Mouse (Mus musculus) MEL (cell line): ENCODE results near the gene Kcmf1. TPM values are rescaled to one million over a fixed set of nuclear protein-coding genes. Genes with fewer than 3 reads are reported as not detected.
A peak's percentile ranks its signal among the peaks of the same experiment; 100 is the strongest.

Experiments used
- DNase-seq: peaks from one replicate; pipeline ENCODE4 v3.0.0; 2011; ENCODE audit warnings: low read depth, low spot score
- H3K27ac ChIP-seq: 2 replicates; pipeline ENCODE4 v1.5.1; 2012; ENCODE audit warnings: low read depth, mild to moderate bottlenecking, control low read depth, low read length, moderate library complexity; ENCODE audit not compliant: control insufficient read depth
- H3K27me3 ChIP-seq, 2 experiments: fragments of 150-350 bp in 1 of 2; sonication (generic) in 1 of 2; 2 replicates each; pipeline ENCODE4 v1.6.1; 2012; ENCODE audit warnings: low read length in 2 of 2, mild to moderate bottlenecking in 2 of 2, improper control_type of control experiment in 1 of 2, moderate library complexity in 1 of 2; ENCODE audit not compliant: insufficient read depth in 2 of 2, control insufficient read depth in 1 of 2
- H3K36me3 ChIP-seq, 2 experiments: 2 replicates each; pipeline ENCODE4 v1.6.1; 2012 to 2014; ENCODE audit warnings: low read length in 2 of 2, improper control_type of control experiment in 1 of 2, inconsistent platforms in 1 of 2, mild to moderate bottlenecking in 1 of 2; ENCODE audit not compliant: insufficient read depth in 2 of 2, control insufficient read depth in 1 of 2
- H3K4me1 ChIP-seq, 2 experiments: fragments of 150-350 bp in 1 of 2; sonication (generic) in 1 of 2; 2 replicates each; pipeline ENCODE4 v1.6.1; 2012; ENCODE audit warnings: low read length in 2 of 2, improper control_type of control experiment in 1 of 2, mild to moderate bottlenecking in 1 of 2; ENCODE audit not compliant: insufficient read depth in 2 of 2, control insufficient read depth in 1 of 2
- H3K4me3 ChIP-seq, 2 experiments: fragments of 150-350 bp in 1 of 2; sonication (generic) in 1 of 2; 2 replicates each; pipeline ENCODE4 v1.5.1; 2012; ENCODE audit warnings: low read depth in 2 of 2, low read length in 2 of 2, mild to moderate bottlenecking in 2 of 2, moderate library complexity in 2 of 2, control low read depth in 1 of 2, improper control_type of control experiment in 1 of 2; ENCODE audit not compliant: control insufficient read depth in 1 of 2, insufficient read depth in 1 of 2
- H3K79me2 ChIP-seq: 2 replicates; pipeline ENCODE4 v1.6.1; 2012; ENCODE audit warnings: mild to moderate bottlenecking, low read length, moderate library complexity; ENCODE audit not compliant: control insufficient read depth, poor library complexity, insufficient read depth
- H3K9ac ChIP-seq: 2 replicates; pipeline ENCODE4 v1.6.1; 2012; ENCODE audit warnings: low read depth, mild to moderate bottlenecking, control low read depth, low read length, moderate library complexity; ENCODE audit not compliant: control insufficient read depth, poor library complexity, severe bottlenecking
- H3K9me3 ChIP-seq: fragments of 150-350 bp; sonication (generic); replicated peaks from 2 replicates; pipeline ENCODE4 v1.6.1; 2012; ENCODE audit warnings: mild to moderate bottlenecking, low read length, improper control_type of control experiment, moderate library complexity; ENCODE audit not compliant: insufficient read depth
- CTCF ChIP-seq, 3 experiments: IDR thresholded peaks in 2 of 3; conservative IDR thresholded peaks in 1 of 3; 2 replicates each; pipeline ENCODE4 v1.5.1; 2011 to 2012; ENCODE audit warnings: low read length in 3 of 3, low read depth in 2 of 3, mild to moderate bottlenecking in 2 of 3, improper control_type of control experiment in 1 of 3, inconsistent platforms in 1 of 3, mixed read lengths in 1 of 3, moderate library complexity in 1 of 3; ENCODE audit not compliant: control insufficient read depth in 1 of 3, insufficient read depth in 1 of 3, poor library complexity in 1 of 3, severe bottlenecking in 1 of 3
- EP300 ChIP-seq, 2 experiments: IDR thresholded peaks; 2 replicates each; pipeline ENCODE4 v1.6.1; 2011; ENCODE audit warnings: improper control_type of control experiment in 2 of 2, low read length in 2 of 2, low read depth in 1 of 2, mild to moderate bottlenecking in 1 of 2
- KAT2A ChIP-seq: conservative IDR thresholded peaks from 2 replicates; pipeline ENCODE4 v1.6.1; 2012; ENCODE audit warnings: low read depth, low read length, improper control_type of control experiment, inconsistent platforms
- MAFK ChIP-seq: IDR thresholded peaks from 2 replicates; pipeline ENCODE4 v1.6.1; 2011; ENCODE audit warnings: low read depth, mild to moderate bottlenecking, low read length, improper control_type of control experiment, borderline replicate concordance
- MYB ChIP-seq: IDR thresholded peaks from 2 replicates; pipeline ENCODE4 v1.6.1; 2011; ENCODE audit warnings: mild to moderate bottlenecking, low read depth, low read length, improper control_type of control experiment
- NELFE ChIP-seq: IDR thresholded peaks from 2 replicates; pipeline ENCODE4 v1.6.1; 2011; ENCODE audit warnings: low read depth, low read length, improper control_type of control experiment
- RCOR1 ChIP-seq: IDR thresholded peaks from 2 replicates; pipeline ENCODE4 v1.6.1; 2012; ENCODE audit warnings: low read depth, mild to moderate bottlenecking, inconsistent platforms, low read length, improper control_type of control experiment
- TAL1 ChIP-seq: IDR thresholded peaks from 2 replicates; pipeline ENCODE4 v1.6.1; 2012; ENCODE audit warnings: mild to moderate bottlenecking, inconsistent platforms, low read length, moderate library complexity, mixed read lengths
- UBTF ChIP-seq: IDR thresholded peaks from 2 replicates; pipeline ENCODE4 v1.6.1; 2012; ENCODE audit warnings: low read depth, mild to moderate bottlenecking, inconsistent platforms, low read length, improper control_type of control experiment, moderate library complexity, borderline replicate concordance; ENCODE audit not compliant: insufficient read depth
- ZKSCAN1 ChIP-seq: IDR thresholded peaks from 2 replicates; pipeline ENCODE4 v1.6.1; 2012; ENCODE audit warnings: low read depth, mild to moderate bottlenecking, inconsistent platforms, low read length, improper control_type of control experiment, moderate library complexity
- ZNF384 ChIP-seq: IDR thresholded peaks from 2 replicates; pipeline ENCODE4 v1.6.1; 2012; ENCODE audit warnings: low read depth, mild to moderate bottlenecking, inconsistent platforms, low read length, improper control_type of control experiment
- polyA plus RNA-seq, 2 experiments: library from polyadenylated mRNA; stranded (reverse) in 1 of 2; unstranded in 1 of 2; fragments of >175 nt in 1 of 2; fragments of >200 nt in 1 of 2; gene quantifications; 2 replicates each; pipeline versions ENCODE4 v1.2.1 to v1.2.4; 2012; ENCODE audit warnings: low replicate concordance in 2 of 2, low read depth in 1 of 2; ENCODE audit not compliant: insufficient read length in 2 of 2, insufficient read depth in 1 of 2, missing spikeins in 1 of 2
- total RNA-seq: library from RNA; depleted of rRNA; stranded (reverse); fragments of 300-350 nt; gene quantifications from 2 replicates; pipeline ENCODE4 v1.2.3, GENCODE M21; 2012

Kcmf1 gene
- total and polyA plus RNA-seq, 3 experiments, result 77.0 to 195 (median 133) TPM

- H3K27ac ChIP-seq, result no peak overlapping the region
- H3K4me3 ChIP-seq, result no peak overlapping the region
- peaks cover 0 to 2% of the 10 kb centered on the region in 2 experiments; a peak in 1 of 4 replicates for H3K4me1 ChIP-seq
- peaks cover 13 to 21% of the 10 kb centered on the region in 2 experiments for H3K36me3 ChIP-seq
- peaks cover 70% of the 10 kb centered on the region for H3K79me2 ChIP-seq
- no peaks in the 10 kb centered on the region for H3K27me3 ChIP-seq
- no peaks in the 10 kb centered on the region for H3K9me3 ChIP-seq
- no peak overlapping the region for H3K9ac ChIP-seq
- TF ChIP-seq KAT2A (no peak), NELFE (no peak), TAL1 (no peak), EP300 (IDR thresholded peaks at IDR 0.05; ENCODE audit: low read depth in 1 of 2, low read length in 2 of 2) (no peak)
- no peak for DNase-seq
These were observed 11.1 kb downstream of the Kcmf1 start for GRCm38 (mm10) chr6:72888655-72889054.

- Histone ChIP-seq H3K79me2 (peaks cover 73% of the 10 kb centered on the region), H3K27ac (no peak overlapping the region), H3K27me3 (no peaks in the 10 kb centered on the region)
These were observed 14.5 kb downstream of the Kcmf1 start for GRCm38 (mm10) chr6:72885268-72885667.

GRCm38 (mm10) chr6:72884767-72885166 is 15.0 kb downstream of the Kcmf1 start:
- H3K9ac ChIP-seq, result no peak overlapping the region
- H3K27me3 ChIP-seq, result no peaks in the 10 kb centered on the region
- TF ChIP-seq EP300 (IDR thresholded peaks at IDR 0.05; ENCODE audit: low read depth in 1 of 2, low read length in 2 of 2), result peak in 1 of 2 experiments; percentile 38; a peak in 1 of 4 replicates
- TF ChIP-seq RCOR1, result peak; percentile 52
- no peak for TF ChIP-seq MAFK
- peaks cover 12 to 32% of the 10 kb centered on the region in 2 experiments for H3K36me3 ChIP-seq
- no peak overlapping the region for H3K27ac ChIP-seq
- H3K4me1 ChIP-seq, result peaks cover 10 to 11% of the 10 kb centered on the region in 2 experiments
- H3K4me3 ChIP-seq, result no peak overlapping the region
- H3K79me2 ChIP-seq, result peaks cover 74% of the 10 kb centered on the region
- peak; percentile 57 for DNase-seq
- H3K9me3 ChIP-seq, result no peaks in the 10 kb centered on the region

More at GRCm38 (mm10) chr6:72885268-72885667, 14.5 kb downstream of the Kcmf1 start:
- H3K4me1 ChIP-seq, result peaks cover 10 to 11% of the 10 kb centered on the region in 2 experiments
- H3K4me3 ChIP-seq, result no peak overlapping the region
- DNase-seq, result no peak
- TF ChIP-seq MYB (no peak), CTCF (IDR thresholded peaks at IDR 0.05 in 2 of 3, conservative IDR thresholded peaks at IDR 0.05 in 1 of 3; ENCODE audit: control insufficient read depth in 1 of 3, insufficient read depth in 1 of 3, low read depth in 2 of 3, low read length in 3 of 3, poor library complexity in 1 of 3, severe bottlenecking in 1 of 3) (no peak), ZKSCAN1 (no peak), UBTF (no peak), ZNF384 (peak; percentile 76)
- no peaks in the 10 kb centered on the region for H3K9me3 ChIP-seq
- H3K36me3 ChIP-seq, result peaks cover 12 to 32% of the 10 kb centered on the region in 2 experiments
- no peak overlapping the region for H3K9ac ChIP-seq
